Mouse (Mus musculus): ENCODE results near the gene Tnrc6c. TPM values are rescaled to one million over a fixed set of nuclear protein-coding genes. Genes with fewer than 3 reads are reported as not detected.

The Tnrc6c gene
- total and polyA plus RNA-seq, 3 experiments: 17.7 to 30.3 (median 28.5) TPM

- Histone ChIP-seq H3K36me3 (ENCODE audit: control insufficient read depth, insufficient read depth, low read length) (no peaks in the 10 kb centered on the region), H3K9ac (ENCODE audit: low read depth, low read length) (peak overlapping the region; percentile 74), H3K27ac (peak overlapping the region; percentile 96), H3K4me1 (ENCODE audit: control insufficient read depth, insufficient read depth, low read length) (peaks cover 6% of the 10 kb centered on the region; the same call in 1 of the 2 replicates), H3K27me3 (ENCODE audit: control insufficient read depth, insufficient read depth, low read length) (no peaks in the 10 kb centered on the region), H3K4me3 (peak overlapping the region; percentile 52), H3K79me2 (replicated peaks; ENCODE audit: control insufficient read depth, insufficient read depth, low read length) (no peaks in the 10 kb centered on the region)
- 10% methylated on average over 38 of the region's 38 CpGs for WGBS
- TF ChIP-seq POLR2A (IDR thresholded peaks at IDR 0.05; ENCODE audit: insufficient read depth, low read depth, low read length) (peak; percentile 87), CTCF (IDR thresholded peaks at IDR 0.05) (peak; percentile 34), EP300 (IDR thresholded peaks at IDR 0.05; ENCODE audit: insufficient read depth, low read depth, low read length) (peak; percentile 61; the same call in 1 of the 2 replicates)
- intact Hi-C loops (cut with DNase I): no loop called here
- peak; percentile 82 to 88 for DNase-seq
Measured at GRCm38 (mm10) chr11:117779434-117780198, 125.5 kb downstream of the Tnrc6c start.

- H3K4me1 ChIP-seq (ENCODE audit: control insufficient read depth, insufficient read depth, low read length): peaks cover 6% of the 10 kb centered on the region; the same call in 1 of the 2 replicates
Measured at GRCm38 (mm10) chr11:117780199-117780515, 126.1 kb downstream of the Tnrc6c start.

GRCm38 (mm10) chr11:117780582-117781111 lies 126.6 kb downstream of the Tnrc6c start:
- Histone ChIP-seq H3K36me3 (ENCODE audit: control insufficient read depth, insufficient read depth, low read length) (no peaks in the 10 kb centered on the region), H3K4me1 (ENCODE audit: control insufficient read depth, insufficient read depth, low read length) (peaks cover 6% of the 10 kb centered on the region; the same call in 1 of the 2 replicates), H3K27me3 (ENCODE audit: control insufficient read depth, insufficient read depth, low read length) (no peaks in the 10 kb centered on the region), H3K9ac (ENCODE audit: low read depth, low read length) (peak overlapping the region; percentile 74), H3K27ac (peak overlapping the region; percentile 96), H3K79me2 (replicated peaks; ENCODE audit: control insufficient read depth, insufficient read depth, low read length) (no peaks in the 10 kb centered on the region), H3K4me3 (peak overlapping the region; percentile 52)
- DNase-seq: peak; percentile 85 to 92
- 2% methylated on average over 19 of the region's 19 CpGs for WGBS
- intact Hi-C loops (cut with DNase I): no loop called here
- TF ChIP-seq CTCF (IDR thresholded peaks at IDR 0.05): peak; percentile 42
- TF ChIP-seq POLR2A (IDR thresholded peaks at IDR 0.05; ENCODE audit: insufficient read depth, low read depth, low read length): peak; percentile 75
- no peak; the same call in 1 of the 2 replicates for TF ChIP-seq EP300 (IDR thresholded peaks at IDR 0.05; ENCODE audit: insufficient read depth, low read depth, low read length)

More at GRCm38 (mm10) chr11:117780199-117780515, 126.1 kb downstream of the Tnrc6c start:
- Histone ChIP-seq H3K27ac (peak overlapping the region; percentile 96), H3K36me3 (ENCODE audit: control insufficient read depth, insufficient read depth, low read length) (no peaks in the 10 kb centered on the region), H3K79me2 (replicated peaks; ENCODE audit: control insufficient read depth, insufficient read depth, low read length) (no peaks in the 10 kb centered on the region), H3K27me3 (ENCODE audit: control insufficient read depth, insufficient read depth, low read length) (no peaks in the 10 kb centered on the region), H3K9ac (ENCODE audit: low read depth, low read length) (peak overlapping the region; percentile 74), H3K4me3 (peak overlapping the region; percentile 52)
- intact Hi-C loops (cut with DNase I): no loop called here
- under 1% methylated on average over 17 of the region's 17 CpGs for WGBS
- DNase-seq: no peak
- TF ChIP-seq POLR2A (IDR thresholded peaks at IDR 0.05; ENCODE audit: insufficient read depth, low read depth, low read length): no peak
- no peak for TF ChIP-seq EP300 (IDR thresholded peaks at IDR 0.05; ENCODE audit: insufficient read depth, low read depth, low read length)
- no peak for TF ChIP-seq CTCF (IDR thresholded peaks at IDR 0.05)

GRCm38 (mm10) chr11:117781199-117781821 lies 127.2 kb downstream of the Tnrc6c start:
- WGBS: 10% methylated on average over 18 of the region's 18 CpGs
- DNase-seq: peak; percentile 73 to 83
- no peaks in the 10 kb centered on the region for H3K27me3 ChIP-seq (ENCODE audit: control insufficient read depth, insufficient read depth, low read length)
- peak overlapping the region; percentile 96 for H3K27ac ChIP-seq
- TF ChIP-seq POLR2A (IDR thresholded peaks at IDR 0.05; ENCODE audit: insufficient read depth, low read depth, low read length) (peak; percentile 31; the same call in 1 of the 2 replicates), CTCF (IDR thresholded peaks at IDR 0.05) (no peak), EP300 (IDR thresholded peaks at IDR 0.05; ENCODE audit: insufficient read depth, low read depth, low read length) (0 out of 2 replicates have a peak, but pooled peaks have one; percentile 4)
- no peaks in the 10 kb centered on the region for H3K79me2 ChIP-seq (replicated peaks; ENCODE audit: control insufficient read depth, insufficient read depth, low read length)
- no peaks in the 10 kb centered on the region for H3K36me3 ChIP-seq (ENCODE audit: control insufficient read depth, insufficient read depth, low read length)
- H3K4me3 ChIP-seq: peak overlapping the region; percentile 52
- intact Hi-C loops (cut with DNase I): no loop called here
- peak overlapping the region; percentile 28 for H3K9ac ChIP-seq (ENCODE audit: low read depth, low read length)
- peaks cover 6% of the 10 kb centered on the region; the same call in 1 of the 2 replicates for H3K4me1 ChIP-seq (ENCODE audit: control insufficient read depth, insufficient read depth, low read length)

- 22% methylated on average over 24 of the region's 24 CpGs for WGBS
- Histone ChIP-seq H3K79me2 (replicated peaks; ENCODE audit: control insufficient read depth, insufficient read depth, low read length) (no peaks in the 10 kb centered on the region), H3K27ac (peak within 1 kb of the TSS; percentile 96), H3K4me1 (ENCODE audit: control insufficient read depth, insufficient read depth, low read length) (peaks cover 6% of the 10 kb centered on the region; the same call in 1 of the 2 replicates), H3K9ac (ENCODE audit: low read depth, low read length) (peak within 1 kb of the TSS; percentile 85), H3K36me3 (ENCODE audit: control insufficient read depth, insufficient read depth, low read length) (no peaks in the 10 kb centered on the region), H3K27me3 (ENCODE audit: control insufficient read depth, insufficient read depth, low read length) (no peaks in the 10 kb centered on the region), H3K4me3 (peak within 1 kb of the TSS; percentile 52)
- intact Hi-C loops (cut with DNase I): loop anchor here (2.0 kb wide), 1 partner anchor 43 kb away; the partner anchor contains the start of gene Afmid
- TF ChIP-seq POLR2A (IDR thresholded peaks at IDR 0.05; ENCODE audit: insufficient read depth, low read depth, low read length): peak; percentile 46; the same call in 1 of the 2 replicates
- TF ChIP-seq CTCF (IDR thresholded peaks at IDR 0.05): no peak
- DNase-seq: peak; percentile 73 to 83
Measured at GRCm38 (mm10) chr11:117781993-117782704, 128.1 kb downstream of the Tnrc6c start, which contains the start of the genes Tmc8 and Tmc6. TSS of gene Tmc8 (plus strand) at chr11:117782076. TSS of gene Tmc6 (minus strand) at chr11:117782198.

All from heart, adult 2 months (tissue).